Mouse (Mus musculus) right cerebral cortex, postnatal 4 days (tissue): ENCODE measurements around the gene Rad1.
"Not testable (repeated sequence)": the region's sequence is repeated elsewhere in the genome, so short reads cannot be mapped to it uniquely, and the experiment has no call there.

Experiments used
- DNase-seq: peaks from one replicate; pipeline ENCODE4 v3.0.0-alpha.2; 2022

Rad1 gene

GRCm38 (mm10) chr15:10525896-10526295, 40.1 kb downstream of the Rad1 start:
- DNase-seq, result no peak

- no peak for DNase-seq
These were observed 45.5 kb downstream of the Rad1 start for GRCm38 (mm10) chr15:10531352-10531751.

- not testable (repeated sequence) for DNase-seq
These were observed 47.5 kb downstream of the Rad1 start for GRCm38 (mm10) chr15:10533361-10533760.

- no peak for DNase-seq
These were observed 48.8 kb downstream of the Rad1 start for GRCm38 (mm10) chr15:10534591-10534990.

DNA sequence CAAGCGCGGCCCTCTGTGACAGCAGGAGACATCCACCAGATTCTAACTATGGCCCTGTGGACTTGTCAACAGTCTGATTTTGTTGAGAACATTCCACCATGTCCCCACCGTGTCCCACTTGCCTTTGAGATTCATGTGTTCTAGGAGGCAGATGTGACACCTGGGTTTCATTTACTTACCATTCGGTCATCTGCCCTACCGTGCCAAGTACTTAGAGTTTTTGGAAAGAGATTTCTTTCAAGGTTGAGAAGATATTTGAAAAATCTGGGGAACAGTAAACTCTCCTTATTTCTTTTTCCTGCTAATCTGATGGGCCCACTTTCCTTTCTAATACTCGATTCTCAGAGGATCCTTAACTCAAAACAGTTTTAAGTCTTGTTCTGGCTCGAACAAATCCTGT, 50.2 kb downstream of the Rad1 start:
- DNase-seq, result no peak

GRCm38 (mm10) chr15:10540271-10541088, 54.7 kb downstream of the Rad1 start:
- no peak for DNase-seq
